10 mouse cellular contexts compared by ENCODE assay signal in the genomic region with DNA sequence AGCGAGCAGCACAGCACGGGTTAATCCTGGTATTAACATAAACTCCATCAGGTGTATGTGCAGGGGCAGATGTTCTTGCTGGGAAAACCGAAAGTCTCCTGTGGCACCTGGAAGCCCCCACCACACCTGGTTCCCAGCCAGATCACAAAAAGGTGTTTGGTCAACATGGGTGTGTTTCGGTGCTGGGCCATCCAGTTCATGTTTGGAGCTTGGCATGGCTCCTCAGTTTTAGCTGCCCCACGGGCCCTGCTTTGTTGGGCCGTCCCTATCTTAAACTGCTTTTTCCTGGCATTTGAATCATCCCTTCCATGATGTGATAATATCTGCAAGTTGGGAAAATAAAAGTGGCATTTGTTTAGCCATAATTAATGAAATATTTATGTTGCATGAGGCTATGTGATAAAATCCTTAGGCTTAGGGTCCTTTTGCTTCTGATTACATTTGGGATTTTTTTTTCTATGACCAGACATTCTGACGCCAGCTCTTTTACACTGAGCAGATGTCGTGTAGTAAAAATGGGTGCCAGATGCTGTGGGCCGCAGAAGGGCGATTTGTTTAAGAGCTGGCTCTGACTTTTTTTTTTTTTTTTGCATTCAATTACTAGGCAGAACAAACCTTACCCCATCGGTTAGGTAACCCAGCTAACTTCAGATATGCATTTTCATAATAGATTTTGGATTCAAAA. TPM values are rescaled to one million over a fixed set of nuclear protein-coding genes. Genes with fewer than 3 reads are reported as not detected.
DNase-seq lines count a peak whose midpoint lies in the region; ATAC-seq lines count a peak whose summit lies in the region.
"Had no signal": no experiment of that assay in that cellular context is flagged by ENCODE, and none has a peak within 500 bp of the region (broad histone marks: within the 10 kb centered on the region; RNA-seq: fewer than 3 reads in every experiment).

No protein-coding gene starts in this region.

- no peak overlapping the region for H3K4me2 ChIP-seq in heart, embryonic 16.5 days (ENCODE audit: low read depth, low read length)
- peak overlapping the region; percentile 31 for H3K4me2 ChIP-seq in embryonic facial prominence, embryonic 15.5 days (replicated peaks)
- 0 out of 2 replicates have a peak overlapping the region, but pooled peaks have one; percentile 9 for H3K4me2 ChIP-seq in midbrain, embryonic 15.5 days

- intact Hi-C loops in heart, postnatal 36 days (cut with DNase I) = no loop called here

- H3K36me3 ChIP-seq in heart, embryonic 16.5 days (ENCODE audit: control insufficient read depth, insufficient read depth) = no peaks in the 10 kb centered on the region
- H3K36me3 ChIP-seq in embryonic facial prominence, embryonic 15.5 days = no peaks in the 10 kb centered on the region
- H3K36me3 ChIP-seq in limb, embryonic 10.5 days = no peaks in the 10 kb centered on the region
- no peaks in the 10 kb centered on the region for H3K36me3 ChIP-seq in midbrain, embryonic 15.5 days (replicated peaks)

- 38% methylated on average over 11 of the region's 11 CpGs for WGBS in heart, embryonic 16.5 days
- WGBS in embryonic facial prominence, embryonic 15.5 days = 4% methylated on average over 11 of the region's 11 CpGs
- WGBS in limb, embryonic 10.5 days = 22% methylated on average over 11 of the region's 11 CpGs
- 21% methylated on average over 11 of the region's 11 CpGs for WGBS in midbrain, embryonic 15.5 days

- no peak overlapping the region for H3K4me3 ChIP-seq in heart, embryonic 16.5 days (ENCODE audit: low read length)
- no peak overlapping the region for H3K4me3 ChIP-seq in embryonic facial prominence, embryonic 15.5 days (replicated peaks)
- H3K4me3 ChIP-seq in limb, embryonic 10.5 days = no peak overlapping the region
- H3K4me3 ChIP-seq in midbrain, embryonic 15.5 days = no peak overlapping the region

- no peak for ATAC-seq in heart, embryonic 16.5 days (replicated peaks; ENCODE audit: extremely low read depth, insufficient read depth, low FRiP score)
- peak; percentile 26; the same call in 1 of the 2 replicates for ATAC-seq in embryonic facial prominence, embryonic 15.5 days (ENCODE audit: insufficient number of reproducible peaks, low FRiP score, low TSS enrichment, low read depth)
- peak; percentile 59; the same call in 1 of the 2 replicates for ATAC-seq in midbrain, embryonic 15.5 days (replicated peaks)

- no peak overlapping the region for H3K9ac ChIP-seq in heart, embryonic 16.5 days (ENCODE audit: low read length)
- H3K9ac ChIP-seq in embryonic facial prominence, embryonic 15.5 days = no peak overlapping the region
- no peak overlapping the region for H3K9ac ChIP-seq in midbrain, embryonic 15.5 days

- peak overlapping the region; percentile 4; the same call in 1 of the 2 replicates for H3K27ac ChIP-seq in heart, embryonic 16.5 days (ENCODE audit: low read length)
- H3K27ac ChIP-seq in embryonic facial prominence, embryonic 15.5 days (replicated peaks) = peak overlapping the region; percentile 83
- H3K27ac ChIP-seq in limb, embryonic 10.5 days = peak overlapping the region; percentile 82
- H3K27ac ChIP-seq in midbrain, embryonic 15.5 days = peak overlapping the region; percentile 62

- H3K9me3 ChIP-seq in heart, embryonic 16.5 days (replicated peaks; ENCODE audit: control insufficient read depth, low read length) = no peaks in the 10 kb centered on the region
- no peaks in the 10 kb centered on the region for H3K9me3 ChIP-seq in embryonic facial prominence, embryonic 15.5 days (replicated peaks)
- H3K9me3 ChIP-seq in limb, embryonic 10.5 days (replicated peaks) = no peaks in the 10 kb centered on the region
- H3K9me3 ChIP-seq in midbrain, embryonic 15.5 days = no peaks in the 10 kb centered on the region

- H3K27me3 ChIP-seq in heart, embryonic 16.5 days (ENCODE audit: control insufficient read depth, insufficient read depth, low read length) = no peaks in the 10 kb centered on the region
- H3K27me3 ChIP-seq in embryonic facial prominence, embryonic 15.5 days = no peaks in the 10 kb centered on the region
- no peaks in the 10 kb centered on the region for H3K27me3 ChIP-seq in limb, embryonic 10.5 days (ENCODE audit: low read depth, poor library complexity, severe bottlenecking)
- no peaks in the 10 kb centered on the region for H3K27me3 ChIP-seq in midbrain, embryonic 15.5 days (replicated peaks)
- H3K27me3 ChIP-seq: CH12.LX had no signal

- H3K4me1 ChIP-seq in heart, embryonic 16.5 days (ENCODE audit: control insufficient read depth, insufficient read depth, low read length) = peaks cover 20% of the 10 kb centered on the region; the same call in 1 of the 2 replicates
- H3K4me1 ChIP-seq in embryonic facial prominence, embryonic 15.5 days = peaks cover 30% of the 10 kb centered on the region
- peaks cover 54% of the 10 kb centered on the region for H3K4me1 ChIP-seq in limb, embryonic 10.5 days
- H3K4me1 ChIP-seq in midbrain, embryonic 15.5 days = peaks cover 21% of the 10 kb centered on the region

- no peak for DNase-seq in heart, postnatal 36 days
- peak; percentile 57 for DNase-seq in limb, embryonic 10.5 days (ENCODE audit: low spot score)
- no peak for DNase-seq in yolk sac, embryonic 10.5 days (ENCODE audit: low spot score)
- DNase-seq in adrenal gland, postnatal 36 days = no peak
- no peak for DNase-seq in cerebellum, adult 8-10 months
- DNase-seq: thymus, postnatal 4 days had no signal

RNA-seq across cellular contexts. Expression of gene Parva, which starts 36.9 kb away (rescaled TPM):
- polyA plus RNA-seq in heart, embryonic 16.5 days (2015; fragmentation: Nextera tagmentation; extraction: Ambion mirVana) = 65.8 and 75.1 TPM in 2 replicates
- total RNA-seq in heart, postnatal 36 days (2021) = 10 to 100 TPM; 55.3 to 56.4 TPM
- polyA plus RNA-seq in embryonic facial prominence, embryonic 15.5 days (2015; fragmentation: Nextera tagmentation; extraction: Ambion mirVana) = 96.0 and 105 TPM in 2 replicates
- 49.6 and 64.3 TPM in 2 replicates for polyA plus RNA-seq in limb, embryonic 10.5 days (2016; fragmentation: Nextera tagmentation; extraction: Ambion mirVana)
- 23.9 and 25.7 TPM in 2 replicates for polyA plus RNA-seq in midbrain, embryonic 15.5 days (2015; fragmentation: Nextera tagmentation; extraction: Ambion mirVana)
- 100 to 1,000 TPM in 1 of 2 experiments, 10 to 100 TPM in 1; 98.6 to 107 TPM for total RNA-seq in adrenal gland, postnatal 36 days (2021)

Comparison
In these comparisons a context has a peak if more than half of its experiments do, and no peak if none do; other contexts are left out.
1. H3K27ac ChIP-seq: peak in every context shown above with its lines; median percentile 83 in embryonic facial prominence, embryonic 15.5 days; 82 in limb, embryonic 10.5 days; 62 in midbrain, embryonic 15.5 days; 4 in heart, embryonic 16.5 days.